Mouse (Mus musculus) liver, embryonic 15.5 days (tissue): ENCODE data around the gene Paqr7. TPM values are rescaled to one million over a fixed set of nuclear protein-coding genes. Genes with fewer than 3 reads are reported as not detected.

Experiments
- ATAC-seq: fragments of 200-750 bp; cut with Nextera tagmentation; 2 replicates; pipeline ENCODE4 v1.8.0; 2017; ENCODE audit warnings: moderate number of reproducible peaks, mild to moderate bottlenecking, moderate library complexity; ENCODE audit not compliant: insufficient read depth
- H3K27ac ChIP-seq: fragments of 300-500 bp; sonication (generic); replicated peaks from 2 replicates; pipeline ENCODE4 v1.5.1; 2015; ENCODE audit warnings: mild to moderate bottlenecking, inconsistent platforms
- H3K27me3 ChIP-seq: fragments of 300-500 bp; sonication (generic); 2 replicates; pipeline ENCODE4 v1.6.1; 2015; ENCODE audit warnings: mild to moderate bottlenecking, inconsistent platforms
- H3K36me3 ChIP-seq: fragments of 300-500 bp; sonication (generic); replicated peaks from 2 replicates; pipeline ENCODE4 v1.6.1; 2015; ENCODE audit warnings: moderate library complexity, mild to moderate bottlenecking, inconsistent platforms
- H3K4me1 ChIP-seq: fragments of 300-500 bp; sonication (generic); replicated peaks from 2 replicates; pipeline ENCODE4 v1.6.1; 2015; ENCODE audit warnings: inconsistent platforms
- H3K4me2 ChIP-seq: fragments of 300-500 bp; sonication (generic); 2 replicates; pipeline ENCODE4 v1.6.1; 2015; ENCODE audit warnings: moderate library complexity, mild to moderate bottlenecking, inconsistent platforms
- H3K4me3 ChIP-seq: fragments of 300-500 bp; sonication (generic); replicated peaks from 2 replicates; pipeline ENCODE4 v1.5.1; 2015; ENCODE audit warnings: mild to moderate bottlenecking, inconsistent platforms
- H3K9ac ChIP-seq: fragments of 300-500 bp; sonication (generic); 2 replicates; pipeline ENCODE4 v1.6.1; 2015; ENCODE audit warnings: moderate library complexity, mild to moderate bottlenecking, inconsistent platforms
- H3K9me3 ChIP-seq: fragments of 300-500 bp; sonication (generic); replicated peaks from 2 replicates; pipeline ENCODE4 v1.6.1; 2016; ENCODE audit warnings: inconsistent platforms
- WGBS: fragments of 180-500 bp; shearing (Covaris S2); methylation state at CpG from one replicate; pipeline ENCODE4 v1.1.7; 2015; ENCODE audit warnings: mixed read lengths; ENCODE audit not compliant: insufficient replicate concordance; 5-methylcytosine and 5-hydroxymethylcytosine counted together
- microRNA-seq: library from miRNA; unstranded; fragments of <30 nt; microRNA quantifications from one replicate; pipeline ENCODE4, GENCODE M21; 2016
- polyA plus RNA-seq: library from polyadenylated mRNA; unstranded; fragments of >200 nt; fragmentation: Nextera tagmentation; extraction: Ambion mirVana; gene quantifications from 2 replicates; pipeline ENCODE4 v1.2.1, GENCODE M21; 2015

The Paqr7 gene
- polyA plus RNA-seq, 1 experiment from 2014 or later: 7.8 TPM

DNA sequence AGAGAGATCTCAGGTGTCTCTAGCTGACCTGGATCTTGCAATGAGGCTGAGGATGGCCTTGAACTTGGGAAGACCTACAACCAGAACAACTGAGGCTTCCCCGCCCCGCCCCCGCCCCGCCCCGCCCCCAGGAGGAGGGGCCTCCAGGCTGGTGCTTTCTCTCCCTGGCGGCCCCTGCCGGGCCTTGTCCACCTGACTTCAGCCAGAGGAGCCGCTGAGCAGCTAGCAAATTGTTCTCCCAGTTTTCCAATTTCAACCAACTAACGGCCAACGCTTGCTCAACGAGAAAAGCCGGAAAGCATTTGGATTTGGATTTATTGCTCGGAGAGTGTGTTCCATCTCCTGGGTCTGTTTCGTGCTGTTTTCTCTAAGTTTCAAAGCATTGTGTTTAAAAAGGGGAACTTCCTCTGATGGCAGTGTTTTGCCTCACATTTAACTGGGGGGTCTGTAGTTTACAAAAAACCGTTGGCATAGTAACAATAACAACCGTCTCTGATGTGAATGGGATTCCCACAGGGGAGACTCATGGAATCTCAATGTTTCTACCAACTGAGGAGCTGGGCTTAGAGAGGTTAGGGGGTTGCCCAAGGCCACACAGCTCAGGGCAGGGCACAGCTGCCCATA is 61.2 kb downstream of the Paqr7 start:
- Histone ChIP-seq H3K36me3 (no peaks in the 10 kb centered on the region), H3K4me2 (no peak overlapping the region; the same call in 1 of the 2 replicates), H3K27me3 (no peaks in the 10 kb centered on the region), H3K4me3 (no peak overlapping the region), H3K9ac (no peak overlapping the region), H3K27ac (peak overlapping the region; percentile 29; the same call in 1 of the 2 replicates), H3K9me3 (no peaks in the 10 kb centered on the region), H3K4me1 (peaks cover 13% of the 10 kb centered on the region)
- 4% methylated on average over 16 of the region's 16 CpGs for WGBS
- ATAC-seq: no peak

GRCm38 (mm10) chr4:134558570-134559113 is 62.1 kb downstream of the Paqr7 start:
- Histone ChIP-seq H3K4me1 (peaks cover 17% of the 10 kb centered on the region), H3K36me3 (no peaks in the 10 kb centered on the region), H3K4me3 (no peak overlapping the region), H3K27me3 (no peaks in the 10 kb centered on the region), H3K9me3 (no peaks in the 10 kb centered on the region), H3K9ac (no peak overlapping the region), H3K4me2 (no peak overlapping the region), H3K27ac (no peak overlapping the region)
- ATAC-seq: no peak
- 47% methylated on average over 9 of the region's 9 CpGs for WGBS

GRCm38 (mm10) chr4:134559154-134559553 is 62.7 kb downstream of the Paqr7 start:
- Histone ChIP-seq H3K9me3 (no peaks in the 10 kb centered on the region), H3K36me3 (no peaks in the 10 kb centered on the region), H3K4me3 (no peak overlapping the region), H3K4me1 (peaks cover 17% of the 10 kb centered on the region), H3K27ac (no peak overlapping the region), H3K9ac (no peak overlapping the region), H3K27me3 (no peaks in the 10 kb centered on the region), H3K4me2 (no peak overlapping the region)
- 47% methylated on average over 7 of the region's 7 CpGs for WGBS
- no peak for ATAC-seq

Small RNA genes within 50 kb of the gene (microRNA-seq; reads per million reads assigned to microRNA genes)
- gene Gm23634: 11.4 reads per million, percentile 29 among the genes with 10 or more reads in this experiment

Other genes starting within 250 kb of the Paqr7 start
- not detected in 2 replicates for gene Gm30191, start 249.8 kb upstream of the Paqr7 start, polyA plus RNA-seq
- 0.46 and 1.0 TPM in 2 replicates for gene Grrp1, start 242.6 kb upstream of the Paqr7 start, polyA plus RNA-seq
- gene Pdik1l, start 208.8 kb upstream of the Paqr7 start, polyA plus RNA-seq: 9.8 and 11.9 TPM in 2 replicates
- gene Trim63, start 181.6 kb upstream of the Paqr7 start, polyA plus RNA-seq: 0.24 and 0.31 TPM in 2 replicates
- 0.06 TPM in 1 of 2 replicates, not detected in the other for gene Slc30a2, start 153.5 kb upstream of the Paqr7 start, polyA plus RNA-seq
- gene Extl1, start 112.8 kb upstream of the Paqr7 start, polyA plus RNA-seq: 0.09 and 0.22 TPM in 2 replicates
- gene Pafah2, start 100.4 kb upstream of the Paqr7 start, polyA plus RNA-seq: 5.4 and 6.8 TPM in 2 replicates
- gene Stmn1, start 28.4 kb upstream of the Paqr7 start, polyA plus RNA-seq: 398 and 432 TPM in 2 replicates
- gene Aunip, start 14.3 kb downstream of the Paqr7 start, polyA plus RNA-seq: 14.0 and 18.9 TPM in 2 replicates
- 39.6 and 40.3 TPM in 2 replicates for gene Mtfr1l, start 38.7 kb downstream of the Paqr7 start, polyA plus RNA-seq
- 4.1 and 6.6 TPM in 2 replicates for gene Selenon, start 55.5 kb downstream of the Paqr7 start, polyA plus RNA-seq
- gene Man1c1, start 207.6 kb downstream of the Paqr7 start, polyA plus RNA-seq: 1.4 and 2.0 TPM in 2 replicates